Mouse (Mus musculus) mature B cell (primary cell): ENCODE results near the gene Thada.

Source experiments
- in situ Hi-C: fragments of 300-500 bp; cut with MboI; formaldehyde crosslinking; loops from 2 replicates; pipeline ENCODE4 v1.14.3; 2019

Gene Thada

GRCm38 (mm10) chr17:84147183-84148108 is 318.6 kb downstream of the Thada start:
- in situ Hi-C loops, result no loop called here

- in situ Hi-C loops, result no loop called here
Observed at GRCm38 (mm10) chr17:84146458-84147182, 319.4 kb downstream of the Thada start.

DNA sequence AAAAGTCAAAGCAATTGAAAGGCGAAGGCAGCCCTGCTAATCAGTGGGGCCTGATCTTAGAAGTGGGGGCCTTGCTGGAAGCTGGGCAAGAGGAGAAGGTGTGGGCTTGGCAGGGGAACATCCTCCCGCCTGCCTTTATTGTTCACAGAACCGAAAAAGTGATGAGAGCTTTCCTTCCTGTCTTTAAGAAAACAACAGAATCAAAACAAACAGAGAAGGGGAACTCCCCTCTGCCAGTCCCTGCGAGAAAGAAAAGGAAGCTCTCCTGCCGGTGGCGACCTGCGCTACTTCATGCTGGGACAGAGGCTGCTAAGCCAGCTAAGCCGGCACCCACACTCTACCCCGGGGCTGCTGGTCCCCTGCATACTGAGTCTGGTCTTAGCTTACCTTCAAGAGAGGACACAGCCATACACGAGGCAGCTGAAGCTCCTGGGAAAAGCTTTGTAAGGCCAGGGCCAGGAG is 320.1 kb downstream of the Thada start:
- in situ Hi-C loops, result no loop called here

DNA sequence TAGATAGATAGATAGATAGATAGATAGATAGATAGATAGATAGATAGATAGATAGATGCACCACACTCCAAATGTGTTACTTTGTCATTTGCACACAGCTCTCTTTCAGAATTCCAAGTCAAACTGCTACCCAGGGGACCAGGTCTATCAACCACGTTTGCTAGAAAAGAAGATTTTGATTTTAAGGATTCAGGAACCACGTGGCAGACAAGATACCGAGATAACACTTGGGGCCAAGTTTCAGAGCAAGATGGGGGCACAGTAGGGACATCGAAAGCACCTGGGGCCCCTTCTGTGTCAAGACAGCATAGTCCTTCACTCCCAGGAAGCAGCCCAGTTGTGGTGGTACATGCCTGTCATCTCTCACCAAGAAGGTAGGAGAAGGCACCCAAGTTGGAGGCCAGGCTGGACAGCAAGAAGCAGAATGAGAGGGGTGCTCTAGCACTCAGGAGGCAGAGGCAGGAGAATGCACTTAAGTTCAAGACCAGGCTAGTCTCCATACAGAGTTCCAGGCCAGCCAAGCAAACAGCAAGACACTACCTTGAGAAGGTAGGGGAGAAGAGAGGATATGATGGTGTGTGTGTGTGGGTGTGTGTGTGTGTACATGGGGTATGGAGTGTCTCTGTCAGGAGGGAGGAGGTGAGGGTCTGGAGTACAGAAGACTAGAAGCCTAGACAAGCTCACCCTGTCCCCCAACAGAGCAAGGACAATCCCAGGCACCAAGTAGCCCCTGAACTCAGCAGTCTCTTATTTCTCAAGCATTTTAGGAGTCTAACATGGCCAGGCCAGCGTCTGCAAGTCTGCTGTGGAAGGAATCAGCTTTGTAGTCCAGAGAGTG is 321.0 kb downstream of the Thada start:
- in situ Hi-C loops, result no loop called here

- in situ Hi-C loops, result no loop called here
Observed at GRCm38 (mm10) chr17:84144130-84144529, 321.9 kb downstream of the Thada start.

- in situ Hi-C loops, result no loop called here
Observed at GRCm38 (mm10) chr17:84143219-84143844, 322.7 kb downstream of the Thada start.

GRCm38 (mm10) chr17:84141691-84142090 is 324.3 kb downstream of the Thada start:
- in situ Hi-C loops, result no loop called here

GRCm38 (mm10) chr17:84140822-84141507 is 325.0 kb downstream of the Thada start:
- in situ Hi-C loops, result no loop called here
